Mouse (Mus musculus): Measurements from ENCODE around the gene Ikzf2.

DNA sequence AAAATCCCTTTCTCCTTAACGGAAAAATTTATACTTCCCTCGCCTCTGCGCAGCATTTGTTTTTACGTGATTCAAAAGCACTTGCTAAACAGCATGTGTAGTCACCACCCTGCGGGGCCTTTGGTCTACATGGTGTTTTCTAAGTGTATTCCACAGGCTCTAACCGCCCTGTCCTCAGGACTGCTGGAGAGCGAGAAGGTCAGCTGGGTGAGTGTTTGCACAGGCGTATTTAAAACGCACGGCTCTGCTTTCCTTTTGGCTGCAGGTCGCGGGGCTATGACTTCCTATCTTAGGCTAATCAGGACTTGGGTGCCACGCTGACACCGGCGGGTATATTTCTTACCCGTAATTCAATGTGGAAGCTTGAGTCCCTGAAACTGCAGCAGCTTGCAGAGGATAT is 30.1 kb downstream of the Ikzf2 start:
- TF ChIP-seq CTCF (IDR thresholded peaks at IDR 0.05; ENCODE audit: borderline replicate concordance, insufficient read depth, low read length) (no peak), POLR2A (IDR thresholded peaks at IDR 0.05; ENCODE audit: low read depth, low read length) (no peak)

All from embryonic fibroblast, embryonic 13.5 days (primary cell).